Mouse (Mus musculus): ENCODE data around the gene Pced1a. TPM values are rescaled to one million over a fixed set of nuclear protein-coding genes. Genes with fewer than 3 reads are reported as not detected.

Gene Pced1a
- polyA plus RNA-seq (2014; fragmentation: Nextera tagmentation; extraction: Ambion mirVana): 5.2 and 6.7 TPM in 2 replicates

DNA sequence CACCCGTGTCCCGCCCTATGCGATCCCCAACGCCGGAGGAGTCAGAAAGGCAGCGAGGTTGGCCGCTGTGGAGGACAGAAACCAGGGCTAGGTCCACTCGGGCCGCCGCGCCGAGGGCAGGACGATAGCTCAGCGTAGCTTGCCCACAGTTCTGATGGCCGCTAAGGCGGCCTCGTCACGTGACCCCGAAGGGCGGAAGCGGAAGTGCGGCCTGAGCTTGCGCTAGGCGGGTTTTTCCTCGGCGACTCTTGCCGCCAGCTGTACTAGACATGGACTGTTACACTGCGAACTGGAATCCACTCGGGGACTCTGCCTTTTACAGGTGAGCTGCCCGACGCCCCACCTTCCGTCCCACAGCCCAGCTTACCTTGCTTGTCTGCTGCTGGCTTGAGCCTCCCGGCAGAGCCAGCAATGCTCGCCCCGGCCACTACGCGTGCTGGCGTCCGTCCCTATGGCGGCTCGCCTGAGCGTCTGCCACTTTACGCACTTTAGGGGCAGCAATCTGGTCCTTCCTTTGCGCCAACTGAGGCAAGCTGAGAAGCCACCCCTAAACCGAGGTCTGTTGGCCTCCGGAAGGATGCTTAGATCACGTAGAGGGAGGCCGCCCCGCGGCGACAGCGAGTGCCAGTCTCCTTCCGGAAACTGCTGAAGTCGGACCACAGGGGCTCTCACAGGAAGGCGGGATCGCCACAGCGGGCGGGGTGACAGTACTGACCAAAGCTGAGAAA, at the start of gene Pced1a, which contains the start of gene Vps16:
TSS of gene Pced1a (minus strand) at position 576 of the 728 bp plus-strand sequence.
TSS of gene Vps16 (plus strand) at position 214 of the 728 bp plus-strand sequence.
- Histone ChIP-seq H3K9me3 (ENCODE audit: control insufficient read depth, low read length) (no peaks in the 10 kb centered on the region), H3K36me3 (ENCODE audit: control insufficient read depth, insufficient read depth, low read length) (peaks cover 10% of the 10 kb centered on the region), H3K27ac (replicated peaks in 1 of 2; ENCODE audit: control insufficient read depth in 1 of 2, insufficient read depth in 1 of 2, low read depth in 2 of 2, low read length in 2 of 2) (peak within 1 kb of the TSS; percentile 78 to 86), H3K9ac (ENCODE audit: low read length) (peak within 1 kb of the TSS; percentile 89), H3K4me1 (ENCODE audit: control insufficient read depth in 2 of 2, insufficient read depth in 2 of 2, low read length in 2 of 2) (peaks cover 6 to 14% of the 10 kb centered on the region in 2 experiments), H3K4me3 (ENCODE audit: control insufficient read depth in 1 of 2, insufficient read depth in 1 of 2, low read depth in 1 of 2, low read length in 2 of 2) (peak within 1 kb of the TSS; percentile 67 to 90), H3K27me3 (ENCODE audit: control insufficient read depth, insufficient read depth, low read length) (no peaks in the 10 kb centered on the region), H3K4me2 (ENCODE audit: low read length) (peak within 1 kb of the TSS; percentile 97)
- peak; percentile 91 for ATAC-seq (ENCODE audit: insufficient number of reproducible peaks, insufficient read depth, low FRiP score, low read depth)
- under 1% methylated on average over 58 of the region's 58 CpGs for WGBS

DNA sequence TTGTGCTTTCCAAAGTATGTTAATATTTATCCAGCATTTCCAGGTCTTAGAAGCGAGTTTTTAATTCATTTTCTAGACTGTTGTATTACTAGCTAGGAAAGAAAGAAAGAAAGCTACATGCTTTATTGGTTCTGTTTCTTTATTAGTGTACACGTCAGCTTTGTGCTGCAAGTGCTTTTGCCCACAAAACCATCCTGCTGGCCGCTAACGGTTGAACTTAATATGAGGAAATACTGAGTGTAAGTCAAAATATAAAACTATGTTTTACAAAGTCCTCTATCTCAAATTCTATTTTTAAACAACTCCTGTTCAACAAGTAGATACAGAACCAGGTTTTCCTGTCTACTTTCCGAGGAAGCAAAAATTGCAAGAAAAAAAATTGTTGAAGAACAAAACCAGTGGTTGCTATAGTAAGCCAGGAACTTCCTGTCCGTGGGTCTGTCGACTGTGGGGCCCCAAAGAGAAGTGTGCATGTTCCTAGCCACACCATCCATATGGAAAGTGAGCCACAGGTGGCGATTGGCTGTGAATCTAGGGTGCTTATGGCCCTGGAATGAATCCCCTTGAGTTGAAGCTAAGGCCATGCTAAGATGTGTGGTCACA, 48.5 kb upstream of the Pced1a start:
- peaks cover 7 to 27% of the 10 kb centered on the region in 2 experiments for H3K4me1 ChIP-seq (ENCODE audit: control insufficient read depth in 2 of 2, insufficient read depth in 2 of 2, low read length in 2 of 2)
- 65% methylated on average over 8 of the region's 8 CpGs for WGBS
- no peaks in the 10 kb centered on the region for H3K36me3 ChIP-seq (ENCODE audit: control insufficient read depth, insufficient read depth, low read length)
- H3K9ac ChIP-seq (ENCODE audit: low read length): no peak overlapping the region
- H3K4me2 ChIP-seq (ENCODE audit: low read length): no peak overlapping the region
- H3K9me3 ChIP-seq (ENCODE audit: control insufficient read depth, low read length): no peaks in the 10 kb centered on the region
- H3K4me3 ChIP-seq (ENCODE audit: control insufficient read depth in 1 of 2, insufficient read depth in 1 of 2, low read depth in 1 of 2, low read length in 2 of 2): no peak overlapping the region
- ATAC-seq (ENCODE audit: insufficient number of reproducible peaks, insufficient read depth, low FRiP score, low read depth): no peak
- no peak overlapping the region for H3K27ac ChIP-seq (replicated peaks in 1 of 2; ENCODE audit: control insufficient read depth in 1 of 2, insufficient read depth in 1 of 2, low read depth in 2 of 2, low read length in 2 of 2)
- H3K27me3 ChIP-seq (ENCODE audit: control insufficient read depth, insufficient read depth, low read length): no peaks in the 10 kb centered on the region

DNA sequence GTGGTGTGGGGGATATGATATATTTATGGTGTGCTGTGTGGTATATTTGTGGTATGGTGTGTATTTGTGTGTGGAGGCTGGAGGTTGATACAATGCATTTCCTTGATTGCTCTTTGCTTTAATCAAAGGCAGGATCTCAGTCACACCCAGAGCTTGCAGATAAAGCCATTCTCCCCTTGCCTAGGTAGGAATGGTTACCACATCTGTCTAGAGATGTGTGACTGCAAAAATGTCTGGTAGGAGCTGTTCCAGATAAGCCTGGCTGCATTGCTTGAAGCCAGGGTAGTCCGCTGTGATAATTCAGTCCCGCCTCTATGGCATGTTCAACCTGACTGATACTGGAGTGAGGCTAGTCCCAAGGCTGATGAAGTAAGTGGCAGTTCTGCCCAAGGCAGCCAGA, 45.4 kb upstream of the Pced1a start:
- Histone ChIP-seq H3K9me3 (ENCODE audit: control insufficient read depth, low read length) (no peaks in the 10 kb centered on the region), H3K36me3 (ENCODE audit: control insufficient read depth, insufficient read depth, low read length) (no peaks in the 10 kb centered on the region), H3K4me2 (ENCODE audit: low read length) (no peak overlapping the region), H3K4me3 (ENCODE audit: control insufficient read depth in 1 of 2, insufficient read depth in 1 of 2, low read depth in 1 of 2, low read length in 2 of 2) (no peak overlapping the region), H3K27ac (replicated peaks in 1 of 2; ENCODE audit: control insufficient read depth in 1 of 2, insufficient read depth in 1 of 2, low read depth in 2 of 2, low read length in 2 of 2) (no peak overlapping the region), H3K9ac (ENCODE audit: low read length) (no peak overlapping the region), H3K27me3 (ENCODE audit: control insufficient read depth, insufficient read depth, low read length) (no peaks in the 10 kb centered on the region), H3K4me1 (ENCODE audit: control insufficient read depth in 2 of 2, insufficient read depth in 2 of 2, low read length in 2 of 2) (peaks cover 4 to 25% of the 10 kb centered on the region in 2 experiments)
- WGBS: 19% methylated on average over 2 of the region's 2 CpGs
- ATAC-seq (ENCODE audit: insufficient number of reproducible peaks, insufficient read depth, low FRiP score, low read depth): no peak

DNA sequence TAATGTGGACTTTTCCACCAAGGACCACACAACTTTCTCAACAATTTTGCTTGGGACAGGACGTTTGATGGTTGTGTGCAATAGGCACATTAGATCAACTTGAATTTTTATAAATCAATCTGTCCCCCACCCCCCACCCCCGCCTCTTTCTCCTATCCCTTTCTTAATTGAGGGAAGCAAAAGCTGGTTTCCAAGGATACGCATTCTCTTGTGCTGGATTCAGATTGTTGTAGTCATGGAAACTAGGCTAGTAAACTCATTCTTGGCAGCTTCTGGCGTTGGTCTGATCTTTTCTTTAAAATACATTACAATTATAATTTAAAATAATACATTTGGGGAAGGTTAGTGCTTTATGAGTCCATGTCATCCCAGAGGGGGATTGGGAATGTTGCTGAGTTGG, 44.9 kb upstream of the Pced1a start:
- H3K4me1 ChIP-seq (ENCODE audit: control insufficient read depth in 2 of 2, insufficient read depth in 2 of 2, low read length in 2 of 2): peaks cover 4 to 30% of the 10 kb centered on the region in 2 experiments
- no peaks in the 10 kb centered on the region for H3K36me3 ChIP-seq (ENCODE audit: control insufficient read depth, insufficient read depth, low read length)
- H3K27ac ChIP-seq (replicated peaks in 1 of 2; ENCODE audit: control insufficient read depth in 1 of 2, insufficient read depth in 1 of 2, low read depth in 2 of 2, low read length in 2 of 2): no peak overlapping the region
- 68% methylated on average over 4 of the region's 4 CpGs for WGBS
- H3K4me3 ChIP-seq (ENCODE audit: control insufficient read depth in 1 of 2, insufficient read depth in 1 of 2, low read depth in 1 of 2, low read length in 2 of 2): no peak overlapping the region
- ATAC-seq (ENCODE audit: insufficient number of reproducible peaks, insufficient read depth, low FRiP score, low read depth): no peak
- no peaks in the 10 kb centered on the region for H3K27me3 ChIP-seq (ENCODE audit: control insufficient read depth, insufficient read depth, low read length)
- no peak overlapping the region for H3K9ac ChIP-seq (ENCODE audit: low read length)
- H3K9me3 ChIP-seq (ENCODE audit: control insufficient read depth, low read length): no peaks in the 10 kb centered on the region
- H3K4me2 ChIP-seq (ENCODE audit: low read length): no peak overlapping the region

DNA sequence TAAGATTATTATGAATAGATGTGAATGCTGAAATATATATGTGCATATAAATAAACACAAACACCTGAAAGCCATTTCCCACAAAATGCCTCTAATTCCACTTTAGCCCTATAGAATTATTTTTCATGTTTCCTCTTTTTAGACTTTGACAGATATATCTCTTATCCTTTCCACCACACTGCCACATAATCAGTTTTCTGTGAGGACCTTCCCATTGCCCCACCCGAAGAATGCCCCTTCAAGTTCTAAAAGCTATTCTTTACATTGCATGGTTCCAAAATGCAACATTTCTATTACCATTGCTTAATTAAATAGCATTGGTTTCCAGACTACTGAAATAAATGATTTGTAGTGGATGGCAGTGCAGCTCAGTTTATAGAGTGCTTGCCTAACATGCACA, 41.9 kb upstream of the Pced1a start:
- WGBS: 74% methylated on average over 1 of the region's 1 CpGs
- no peak for ATAC-seq (ENCODE audit: insufficient number of reproducible peaks, insufficient read depth, low FRiP score, low read depth)
- Histone ChIP-seq H3K4me3 (ENCODE audit: control insufficient read depth in 1 of 2, insufficient read depth in 1 of 2, low read depth in 1 of 2, low read length in 2 of 2) (no peak overlapping the region), H3K4me1 (ENCODE audit: control insufficient read depth in 2 of 2, insufficient read depth in 2 of 2, low read length in 2 of 2) (peaks cover 0 to 25% of the 10 kb centered on the region in 2 experiments), H3K9me3 (ENCODE audit: control insufficient read depth, low read length) (no peaks in the 10 kb centered on the region), H3K36me3 (ENCODE audit: control insufficient read depth, insufficient read depth, low read length) (0 out of 2 replicates have a peak, but pooled peaks cover 3% of the 10 kb centered on the region), H3K27me3 (ENCODE audit: control insufficient read depth, insufficient read depth, low read length) (no peaks in the 10 kb centered on the region), H3K4me2 (ENCODE audit: low read length) (no peak overlapping the region), H3K27ac (replicated peaks in 1 of 2; ENCODE audit: control insufficient read depth in 1 of 2, insufficient read depth in 1 of 2, low read depth in 2 of 2, low read length in 2 of 2) (no peak overlapping the region), H3K9ac (ENCODE audit: low read length) (no peak overlapping the region)

DNA sequence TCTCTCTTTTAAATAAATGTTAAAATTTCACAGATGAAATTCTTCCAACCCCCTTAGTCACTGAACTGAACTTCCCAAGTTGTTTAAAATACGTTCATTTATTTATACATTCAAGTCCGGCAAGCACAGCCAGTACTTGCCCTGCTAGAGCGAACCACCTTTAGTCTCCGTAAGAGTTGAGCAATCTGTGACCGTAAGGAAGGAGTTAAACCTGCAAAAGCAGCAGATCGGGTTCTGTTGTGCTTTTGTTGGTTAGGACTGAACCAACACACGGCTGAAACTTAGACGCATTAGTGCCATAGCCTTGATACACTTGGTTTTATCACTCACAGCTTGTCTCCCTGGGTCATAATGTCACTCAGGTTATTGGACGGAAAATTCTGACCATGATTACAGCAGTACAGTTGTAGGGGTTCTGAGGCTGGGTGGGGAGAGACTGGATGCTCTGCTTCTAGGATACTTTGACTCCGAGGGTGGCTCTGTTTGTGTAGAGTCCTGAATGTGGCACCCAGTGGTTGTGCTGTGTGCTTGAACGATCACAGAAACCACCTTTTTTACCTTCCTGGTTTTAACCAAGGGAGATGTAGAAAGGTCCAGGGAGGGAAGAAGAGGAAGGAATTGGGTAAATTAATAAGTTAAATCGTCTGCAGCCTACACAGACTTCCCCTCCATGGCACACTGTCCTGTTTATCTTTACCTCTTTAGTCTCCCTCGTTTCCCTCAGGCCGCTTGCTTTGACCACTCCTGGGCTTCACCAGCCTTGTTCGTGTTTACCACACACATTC, 37.0 kb upstream of the Pced1a start:
- Histone ChIP-seq H3K4me2 (ENCODE audit: low read length) (no peak overlapping the region), H3K36me3 (ENCODE audit: control insufficient read depth, insufficient read depth, low read length) (0 out of 2 replicates have a peak, but pooled peaks cover 3% of the 10 kb centered on the region), H3K4me1 (ENCODE audit: control insufficient read depth in 2 of 2, insufficient read depth in 2 of 2, low read length in 2 of 2) (peaks cover 0 to 24% of the 10 kb centered on the region in 2 experiments), H3K9me3 (ENCODE audit: control insufficient read depth, low read length) (no peaks in the 10 kb centered on the region), H3K27me3 (ENCODE audit: control insufficient read depth, insufficient read depth, low read length) (no peaks in the 10 kb centered on the region), H3K4me3 (ENCODE audit: control insufficient read depth in 1 of 2, insufficient read depth in 1 of 2, low read depth in 1 of 2, low read length in 2 of 2) (no peak overlapping the region), H3K9ac (ENCODE audit: low read length) (no peak overlapping the region), H3K27ac (replicated peaks in 1 of 2; ENCODE audit: control insufficient read depth in 1 of 2, insufficient read depth in 1 of 2, low read depth in 2 of 2, low read length in 2 of 2) (no peak overlapping the region)
- WGBS: 77% methylated on average over 15 of the region's 15 CpGs
- no peak for ATAC-seq (ENCODE audit: insufficient number of reproducible peaks, insufficient read depth, low FRiP score, low read depth)

DNA sequence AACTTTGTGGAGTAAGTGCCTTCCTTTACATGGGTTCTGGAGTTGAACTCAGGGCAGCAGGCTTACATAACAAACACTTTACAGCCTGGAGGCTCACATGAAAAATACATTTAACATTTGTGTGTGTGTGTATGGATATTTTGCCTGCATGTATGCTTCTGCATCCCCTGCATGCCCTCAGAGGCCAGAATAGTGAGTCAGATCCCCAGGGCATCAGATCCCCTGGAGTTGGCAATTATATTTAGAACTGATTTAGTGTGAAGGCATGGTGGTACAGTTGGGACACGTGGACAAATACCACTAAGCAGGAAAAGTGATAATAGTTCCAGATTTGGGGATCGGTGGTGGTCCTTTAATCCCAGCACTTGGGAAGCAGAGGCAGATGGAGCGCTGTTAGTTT, 35.1 kb upstream of the Pced1a start:
- H3K9me3 ChIP-seq (ENCODE audit: control insufficient read depth, low read length): no peaks in the 10 kb centered on the region
- no peak overlapping the region for H3K9ac ChIP-seq (ENCODE audit: low read length)
- 0 out of 2 replicates have a peak, but pooled peaks cover 3% of the 10 kb centered on the region for H3K36me3 ChIP-seq (ENCODE audit: control insufficient read depth, insufficient read depth, low read length)
- 59% methylated on average over 3 of the region's 3 CpGs for WGBS
- no peak for ATAC-seq (ENCODE audit: insufficient number of reproducible peaks, insufficient read depth, low FRiP score, low read depth)
- H3K4me3 ChIP-seq (ENCODE audit: control insufficient read depth in 1 of 2, insufficient read depth in 1 of 2, low read depth in 1 of 2, low read length in 2 of 2): no peak overlapping the region
- H3K27me3 ChIP-seq (ENCODE audit: control insufficient read depth, insufficient read depth, low read length): no peaks in the 10 kb centered on the region
- peaks cover 0 to 14% of the 10 kb centered on the region in 2 experiments; a peak in 2 of 4 replicates for H3K4me1 ChIP-seq (ENCODE audit: control insufficient read depth in 2 of 2, insufficient read depth in 2 of 2, low read length in 2 of 2)
- H3K27ac ChIP-seq (replicated peaks in 1 of 2; ENCODE audit: control insufficient read depth in 1 of 2, insufficient read depth in 1 of 2, low read depth in 2 of 2, low read length in 2 of 2): no peak overlapping the region
- H3K4me2 ChIP-seq (ENCODE audit: low read length): no peak overlapping the region

Data from heart, embryonic 14.5 days (tissue).